Mouse (Mus musculus): ENCODE measurements around the gene Cant1. TPM values are rescaled to one million over a fixed set of nuclear protein-coding genes. Genes with fewer than 3 reads are reported as not detected.

The Cant1 gene
- total RNA-seq (2021), result 10 to 100 TPM; 39.7 to 42.3 TPM

GRCm38 (mm10) chr11:118418834-118419504, at the start of gene Cant1:
Gene Cant1, minus strand, starts transcription at chr11:118419086.
- DNase-seq, result peak; percentile 98
- intact Hi-C loops (cut with DNase I), result no loop called here

- intact Hi-C loops (cut with DNase I), result no loop called here
- no peak for DNase-seq
Measured at GRCm38 (mm10) chr11:118467441-118468035, 48.7 kb upstream of the Cant1 start.

- intact Hi-C loops (cut with DNase I), result no loop called here
- no peak for DNase-seq
Measured at GRCm38 (mm10) chr11:118460280-118460679, 41.4 kb upstream of the Cant1 start.

GRCm38 (mm10) chr11:118459536-118459935, 40.6 kb upstream of the Cant1 start:
- DNase-seq, result no peak
- intact Hi-C loops (cut with DNase I), result no loop called here

- intact Hi-C loops (cut with DNase I), result no loop called here
- no peak for DNase-seq
Measured at GRCm38 (mm10) chr11:118459051-118459450, 40.2 kb upstream of the Cant1 start.

- no peak for DNase-seq
- intact Hi-C loops (cut with DNase I), result no loop called here
Measured at GRCm38 (mm10) chr11:118456937-118457336, 38.1 kb upstream of the Cant1 start.

- intact Hi-C loops (cut with DNase I), result no loop called here
- DNase-seq, result no peak
Measured at GRCm38 (mm10) chr11:118455788-118456187, 36.9 kb upstream of the Cant1 start.

GRCm38 (mm10) chr11:118453886-118454671, 35.2 kb upstream of the Cant1 start:
- DNase-seq, result no peak
- intact Hi-C loops (cut with DNase I), result no loop called here

- intact Hi-C loops (cut with DNase I), result no loop called here
- no peak for DNase-seq
Measured at GRCm38 (mm10) chr11:118452955-118453354, 34.1 kb upstream of the Cant1 start.

GRCm38 (mm10) chr11:118451211-118451610, 32.3 kb upstream of the Cant1 start:
- intact Hi-C loops (cut with DNase I), result no loop called here
- peak; percentile 18 for DNase-seq

GRCm38 (mm10) chr11:118448385-118448784, 29.5 kb upstream of the Cant1 start:
- intact Hi-C loops (cut with DNase I), result no loop called here
- peak; percentile 20 for DNase-seq

GRCm38 (mm10) chr11:118447346-118447745, 28.5 kb upstream of the Cant1 start:
- intact Hi-C loops (cut with DNase I), result no loop called here
- peak; percentile 55 for DNase-seq

- peak; percentile 71 for DNase-seq
- intact Hi-C loops (cut with DNase I), result no loop called here
Measured at GRCm38 (mm10) chr11:118445843-118446242, 27.0 kb upstream of the Cant1 start.

- intact Hi-C loops (cut with DNase I), result no loop called here
Measured at GRCm38 (mm10) chr11:118443201-118443970, 24.5 kb upstream of the Cant1 start.

GRCm38 (mm10) chr11:118442691-118443090, 23.8 kb upstream of the Cant1 start:
- intact Hi-C loops (cut with DNase I), result no loop called here
- no peak for DNase-seq

More at GRCm38 (mm10) chr11:118443201-118443970, 24.5 kb upstream of the Cant1 start:
- peak; percentile 81 for DNase-seq

GRCm38 (mm10) chr11:118438665-118439414, 20.0 kb upstream of the Cant1 start:
- DNase-seq, result peak; percentile 44

GRCm38 (mm10) chr11:118436471-118436935, 17.6 kb upstream of the Cant1 start:
- peak; percentile 83 for DNase-seq
- intact Hi-C loops (cut with DNase I), result no loop called here

More at GRCm38 (mm10) chr11:118438665-118439414, 20.0 kb upstream of the Cant1 start:
- intact Hi-C loops (cut with DNase I), result no loop called here

GRCm38 (mm10) chr11:118434093-118434492, 15.2 kb upstream of the Cant1 start:
- DNase-seq, result no peak
- intact Hi-C loops (cut with DNase I), result no loop called here

- intact Hi-C loops (cut with DNase I), result no loop called here
- DNase-seq, result no peak
Measured at GRCm38 (mm10) chr11:118433398-118433868, 14.5 kb upstream of the Cant1 start.
